Mouse (Mus musculus): ENCODE measurements around the gene 6030452D12Rik.

DNA sequence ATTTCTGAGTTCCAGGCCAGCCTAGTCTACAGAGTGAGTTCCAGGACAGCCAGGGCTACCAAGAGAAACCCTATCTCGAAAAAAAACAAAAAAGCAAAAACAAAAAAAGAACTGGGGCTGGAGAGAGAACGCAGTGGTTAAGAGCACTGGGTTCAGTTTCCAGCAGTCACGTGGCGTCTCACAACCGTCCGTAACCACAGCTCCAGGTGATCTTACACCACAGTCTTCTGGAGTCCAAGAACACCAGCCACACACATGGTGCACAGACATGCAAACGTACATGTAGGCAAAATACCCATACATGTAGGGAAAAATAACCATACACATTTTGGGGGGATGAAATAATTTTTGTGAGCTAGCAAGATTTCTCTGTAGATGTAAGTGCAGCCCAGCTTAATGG lies 46.4 kb downstream of the 6030452D12Rik start:
- TF ChIP-seq POLR2A (IDR thresholded peaks at IDR 0.05; ENCODE audit: control insufficient read depth, low read depth, low read length) (no peak), CTCF (IDR thresholded peaks at IDR 0.05; ENCODE audit: control insufficient read depth, insufficient read depth, insufficient replicate concordance, low read depth, low read length) (no peak)

Data from testis, adult 2 months (tissue).